Mouse (Mus musculus) myocyte (in vitro differentiated cells): ENCODE data around the gene Wt1.

Source experiments
- E2F4 ChIP-seq: IDR thresholded peaks from one replicate; pipeline ENCODE4 v1.6.1; 2011; ENCODE audit warnings: mild to moderate bottlenecking, control low read depth, moderate library complexity; ENCODE audit not compliant: insufficient read depth
- TCF3 ChIP-seq: IDR thresholded peaks from one replicate; pipeline ENCODE4 v1.6.1; 2011; ENCODE audit warnings: low read depth, control low read depth; ENCODE audit not compliant: insufficient read length

GRCm38 (mm10) chr2:105123431-105123830 lies 2.9 kb upstream of the Wt1 start:
- TF ChIP-seq TCF3: no peak
- no peak for TF ChIP-seq E2F4
